Mouse (Mus musculus) spleen, adult 2 months (tissue): ENCODE measurements around the gene Gm17662.

Source experiments
- CTCF ChIP-seq: fragments of 200-500 bp; IDR thresholded peaks from 2 replicates; pipeline ENCODE4 v1.5.1; 2011; ENCODE audit warnings: mild to moderate bottlenecking, inconsistent platforms; ENCODE audit not compliant: insufficient read depth, insufficient read length, insufficient replicate concordance; ENCODE audit errors: extremely low read depth
- POLR2A ChIP-seq: fragments of 200-500 bp; IDR thresholded peaks from 2 replicates; pipeline ENCODE4 v1.6.1; 2011; ENCODE audit warnings: low read depth, low read length, inconsistent platforms

DNA sequence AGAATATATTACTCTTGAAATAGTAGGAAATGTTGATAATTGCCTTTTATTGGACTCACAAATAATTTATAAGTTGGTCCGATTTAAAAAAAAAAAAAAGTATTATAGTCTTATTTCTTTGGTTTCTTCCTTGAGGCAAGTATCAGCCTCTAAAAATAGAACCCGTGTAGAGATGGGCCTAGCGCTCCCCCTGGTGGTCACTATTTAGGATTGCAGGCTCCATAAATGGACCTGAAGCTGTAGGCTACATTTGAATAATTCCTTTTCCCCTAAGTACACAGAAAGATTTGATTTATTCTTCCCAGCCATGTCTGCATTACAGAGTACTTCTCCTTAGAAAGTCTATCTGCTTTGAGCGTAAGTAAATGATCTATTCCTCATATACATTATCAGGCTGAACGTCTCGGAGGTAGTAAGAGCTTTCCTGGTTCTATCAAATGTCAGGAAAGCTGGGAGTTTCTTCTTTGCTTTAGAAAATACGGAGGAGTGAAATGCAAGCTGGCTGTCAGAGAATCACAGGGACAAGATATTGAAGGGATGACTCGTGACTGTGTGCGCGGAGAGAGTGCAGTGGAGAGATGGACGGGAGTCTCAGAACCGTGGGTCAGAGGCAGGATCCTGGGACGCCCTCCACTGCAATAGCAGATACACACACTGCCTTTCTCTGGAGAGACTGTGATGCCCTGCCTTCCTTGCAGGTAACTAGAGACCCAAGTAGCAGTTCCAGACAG lies 37.0 kb downstream of the Gm17662 start:
- TF ChIP-seq POLR2A (no peak), CTCF (peak; percentile 38; the same call in 1 of the 2 replicates)
